Mouse (Mus musculus) liver, embryonic 14.5 days (tissue): Measurements from ENCODE around the gene Depdc7.

ENCODE experiments used
- CTCF ChIP-seq: IDR thresholded peaks from 2 replicates; pipeline ENCODE4 v1.5.1; 2016; ENCODE audit warnings: antibody characterized with exemption, low read depth, control low read depth
- EP300 ChIP-seq: IDR thresholded peaks from 2 replicates; pipeline ENCODE4 v1.6.1; 2016; ENCODE audit warnings: antibody characterized with exemption, low read depth

DNA sequence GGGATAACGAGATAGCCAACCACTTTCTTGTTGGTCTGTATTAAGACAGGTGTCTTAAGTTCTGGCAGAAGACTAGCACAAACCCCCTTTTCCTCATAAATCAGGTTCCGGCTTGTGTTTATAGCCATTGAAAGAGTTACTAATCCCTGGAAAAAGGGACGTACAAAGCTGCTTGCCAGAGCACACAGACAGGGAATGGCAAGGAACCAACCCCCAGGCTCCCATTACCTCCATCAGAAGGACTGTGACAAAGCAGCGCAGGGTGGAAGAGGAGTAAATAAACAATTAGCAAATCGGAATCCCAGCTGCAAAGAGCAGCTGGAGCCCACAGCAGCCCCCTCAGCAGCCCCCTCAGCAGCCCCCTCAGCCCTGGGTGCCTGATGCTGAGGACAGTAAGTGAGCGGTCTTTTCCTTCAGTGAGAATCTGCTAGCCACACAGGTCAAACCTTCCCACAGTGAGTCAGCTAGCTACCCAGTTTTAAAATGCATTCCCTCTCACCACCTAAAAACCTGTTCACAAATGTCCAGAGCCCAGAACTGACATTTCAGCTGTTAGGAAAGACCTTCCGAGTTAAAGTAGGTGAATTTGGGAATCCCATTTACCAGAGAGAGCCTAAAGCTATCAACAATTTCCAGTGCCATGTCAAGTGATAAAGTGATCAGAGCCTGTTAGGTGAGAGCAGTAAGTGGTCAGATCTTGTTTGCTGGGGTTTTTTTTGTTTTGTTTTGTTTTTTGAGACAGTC lies 1.5 kb downstream of the Depdc7 start:
- TF ChIP-seq EP300 (no peak), CTCF (no peak)
